Mouse (Mus musculus) E14TG2a.4 (cell line): ENCODE measurements around the gene Wdr76.
A peak's percentile ranks its signal among the peaks of the same experiment; 100 is the strongest.

Experiments
- H3K27me3 ChIP-seq: 2 replicates; pipeline ENCODE4 v1.6.1; 2014; ENCODE audit warnings: low read length, control low read depth; ENCODE audit not compliant: insufficient read depth
- H3K36me3 ChIP-seq: 2 replicates; pipeline ENCODE4 v1.6.1; 2014; ENCODE audit warnings: low read length, control low read depth; ENCODE audit not compliant: insufficient read depth
- H3K4me1 ChIP-seq: replicated peaks from 2 replicates; pipeline ENCODE4 v1.6.1; 2014; ENCODE audit warnings: low read depth, low read length, control low read depth
- H3K4me3 ChIP-seq: replicated peaks from 2 replicates; pipeline ENCODE4 v1.5.1; 2014; ENCODE audit warnings: mild to moderate bottlenecking, low read length
- H3K9me3 ChIP-seq: 2 replicates; pipeline ENCODE4 v1.6.1; 2014; ENCODE audit warnings: low read length, control low read depth
- CTCF ChIP-seq: conservative IDR thresholded peaks from 2 replicates; pipeline ENCODE4 v1.5.1; 2014; ENCODE audit warnings: low read length
- NANOG ChIP-seq: IDR thresholded peaks from 2 replicates; pipeline ENCODE4 v1.6.1; 2014; ENCODE audit warnings: borderline replicate concordance, low read length, mixed read lengths
- POU5F1 ChIP-seq: IDR thresholded peaks from 2 replicates; pipeline ENCODE4 v1.6.1; 2014; ENCODE audit warnings: low read length, borderline replicate concordance

Gene Wdr76

GRCm38 (mm10) chr2:121583468-121584116, 77.1 kb downstream of the Wdr76 start:
- Histone ChIP-seq H3K4me3 (no peak overlapping the region), H3K4me1 (peaks cover 23% of the 10 kb centered on the region), H3K36me3 (no peaks in the 10 kb centered on the region), H3K9me3 (no peaks in the 10 kb centered on the region), H3K27me3 (no peaks in the 10 kb centered on the region)
- TF ChIP-seq POU5F1 (no peak), NANOG (no peak), CTCF (no peak)

- TF ChIP-seq POU5F1 (no peak), NANOG (no peak), CTCF (no peak)
- no peaks in the 10 kb centered on the region for H3K27me3 ChIP-seq
These were observed 78.2 kb downstream of the Wdr76 start for GRCm38 (mm10) chr2:121584705-121585104.

DNA sequence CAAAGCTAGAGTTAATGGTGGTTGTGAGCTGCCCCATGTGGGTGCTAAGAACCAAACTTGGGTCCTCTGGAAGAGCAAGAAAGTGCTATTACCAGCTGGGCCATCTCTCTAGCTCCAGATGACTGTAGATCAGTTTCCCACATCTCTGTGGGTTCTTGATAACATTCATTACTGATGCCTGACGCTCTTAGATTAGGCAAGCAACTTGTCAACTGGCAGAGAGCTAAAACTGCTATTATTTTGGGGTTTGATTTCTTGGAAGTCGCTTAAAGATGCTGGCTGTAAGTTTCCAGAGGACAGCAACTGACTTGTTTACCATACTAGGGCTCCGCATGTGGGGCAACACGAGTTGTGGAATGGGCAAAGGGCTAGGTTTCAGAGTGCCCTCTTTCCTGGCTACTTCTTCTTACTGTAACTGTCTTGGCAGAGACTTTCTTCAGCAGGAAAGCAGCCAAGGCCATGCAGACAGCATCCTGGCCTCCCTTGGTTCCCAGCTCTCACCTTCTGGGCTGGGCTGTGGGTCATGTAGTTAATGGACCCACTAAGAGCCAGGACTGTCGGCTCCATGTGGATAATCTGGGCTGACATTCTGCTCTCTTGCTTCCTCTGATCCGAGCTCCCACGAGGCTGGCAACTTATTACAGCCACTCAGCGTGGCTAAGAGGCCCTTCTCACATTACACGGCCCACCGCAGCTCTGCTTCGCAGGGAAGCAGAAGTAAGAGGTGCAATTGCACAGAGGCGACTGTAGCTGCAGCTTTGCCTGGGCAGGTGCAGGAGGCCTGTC, 81.2 kb downstream of the Wdr76 start:
- Histone ChIP-seq H3K4me3 (0 out of 2 replicates have a peak overlapping the region, but pooled peaks have one; percentile 8), H3K27me3 (no peaks in the 10 kb centered on the region), H3K9me3 (no peaks in the 10 kb centered on the region), H3K4me1 (peaks cover 16% of the 10 kb centered on the region), H3K36me3 (0 out of 2 replicates have a peak, but pooled peaks cover 2% of the 10 kb centered on the region)
- TF ChIP-seq CTCF (no peak), POU5F1 (no peak), NANOG (no peak)

More at GRCm38 (mm10) chr2:121584705-121585104, 78.2 kb downstream of the Wdr76 start:
- Histone ChIP-seq H3K9me3 (no peaks in the 10 kb centered on the region), H3K4me1 (peaks cover 17% of the 10 kb centered on the region), H3K4me3 (no peak overlapping the region), H3K36me3 (no peaks in the 10 kb centered on the region)

GRCm38 (mm10) chr2:121588309-121588694, 81.8 kb downstream of the Wdr76 start:
- H3K4me3 ChIP-seq = peak overlapping the region; percentile 8; the same call in 1 of the 2 replicates
- peaks cover 16% of the 10 kb centered on the region for H3K4me1 ChIP-seq
- TF ChIP-seq POU5F1 = no peak
- no peak for TF ChIP-seq NANOG
- no peak for TF ChIP-seq CTCF
- no peaks in the 10 kb centered on the region for H3K9me3 ChIP-seq
- 0 out of 2 replicates have a peak, but pooled peaks cover 2% of the 10 kb centered on the region for H3K36me3 ChIP-seq
- no peaks in the 10 kb centered on the region for H3K27me3 ChIP-seq

GRCm38 (mm10) chr2:121594131-121594530, 87.6 kb downstream of the Wdr76 start:
- 0 out of 2 replicates have a peak, but pooled peaks cover 2% of the 10 kb centered on the region for H3K36me3 ChIP-seq
- H3K9me3 ChIP-seq = no peaks in the 10 kb centered on the region

More at GRCm38 (mm10) chr2:121594131-121594530, 87.6 kb downstream of the Wdr76 start:
- TF ChIP-seq NANOG = no peak
- no peak for TF ChIP-seq CTCF
- TF ChIP-seq POU5F1 = no peak
- Histone ChIP-seq H3K4me1 (peaks cover 23% of the 10 kb centered on the region), H3K4me3 (no peak overlapping the region), H3K27me3 (no peaks in the 10 kb centered on the region; the same call in 1 of the 2 replicates)
